Mouse (Mus musculus): Measurements from ENCODE around the gene Gm20708. TPM values are rescaled to one million over a fixed set of nuclear protein-coding genes. Genes with fewer than 3 reads are reported as not detected.
"Not testable (repeated sequence)": the region's sequence is repeated elsewhere in the genome, so short reads cannot be mapped to it uniquely, and the experiment has no call there.

Gm20708 gene
- polyA plus RNA-seq, 2 experiments, result 0.08 to 0.28 TPM

GRCm38 (mm10) chr11:117830401-117830800 lies 20.9 kb downstream of the Gm20708 start:
- Histone ChIP-seq H3K27ac (peak overlapping the region; percentile 7), H3K27me3 (ENCODE audit: control insufficient read depth, insufficient read depth, low read length) (no peaks in the 10 kb centered on the region), H3K9ac (replicated peaks) (no peak overlapping the region), H3K36me3 (replicated peaks; ENCODE audit: control insufficient read depth, insufficient read depth, low read depth) (no peaks in the 10 kb centered on the region), H3K4me2 (ENCODE audit: low read depth) (no peak overlapping the region; the same call in 1 of the 2 replicates), H3K9me3 (ENCODE audit: control insufficient read depth, low read length) (no peaks in the 10 kb centered on the region), H3K4me1 (replicated peaks; ENCODE audit: control insufficient read depth in 2 of 2, insufficient read depth in 2 of 2, low read length in 1 of 2) (peaks cover 46 to 68% of the 10 kb centered on the region in 2 experiments), H3K4me3 (ENCODE audit: insufficient read depth in 1 of 2, low read depth in 2 of 2, low read length in 2 of 2) (no peak overlapping the region)
- no peak for TF ChIP-seq CTCF (IDR thresholded peaks at IDR 0.05; ENCODE audit: low read depth)
- TF ChIP-seq EP300 (IDR thresholded peaks at IDR 0.05; ENCODE audit: low read depth), result 0 out of 2 replicates have a peak, but pooled peaks have one; percentile 38
- WGBS (ENCODE audit: insufficient replicate concordance), result 47% methylated on average over 9 of the region's 9 CpGs
- no peak for DNase-seq (ENCODE audit: low read depth in 3 of 3, low spot score in 3 of 3)
- no peak for ATAC-seq (ENCODE audit: insufficient read depth)

GRCm38 (mm10) chr11:117832086-117832969 lies 22.9 kb downstream of the Gm20708 start:
- DNase-seq (ENCODE audit: low read depth in 3 of 3, low spot score in 3 of 3) (peak; percentile 81 to 88 (median 81)), ATAC-seq (ENCODE audit: insufficient read depth) (peak; percentile 84)
- peak overlapping the region; percentile 60 for H3K9ac ChIP-seq (replicated peaks)
- peak overlapping the region; percentile 70 for H3K27ac ChIP-seq
- no peak; the same call in 1 of the 2 replicates for TF ChIP-seq EP300 (IDR thresholded peaks at IDR 0.05; ENCODE audit: low read depth)
- peak; percentile 98 for TF ChIP-seq CTCF (IDR thresholded peaks at IDR 0.05; ENCODE audit: low read depth)
- H3K4me3 ChIP-seq (ENCODE audit: insufficient read depth in 1 of 2, low read depth in 2 of 2, low read length in 2 of 2), result peak overlapping the region; percentile 60 to 61
- H3K4me2 ChIP-seq (ENCODE audit: low read depth), result peak overlapping the region; percentile 83
- H3K36me3 ChIP-seq (replicated peaks; ENCODE audit: control insufficient read depth, insufficient read depth, low read depth), result no peaks in the 10 kb centered on the region
- WGBS (ENCODE audit: insufficient replicate concordance), result 11% methylated on average over 28 of the region's 28 CpGs
- H3K9me3 ChIP-seq (ENCODE audit: control insufficient read depth, low read length), result no peaks in the 10 kb centered on the region
- H3K4me1 ChIP-seq (replicated peaks; ENCODE audit: control insufficient read depth in 2 of 2, insufficient read depth in 2 of 2, low read length in 1 of 2), result peaks cover 54 to 66% of the 10 kb centered on the region in 2 experiments
- H3K27me3 ChIP-seq (ENCODE audit: control insufficient read depth, insufficient read depth, low read length), result no peaks in the 10 kb centered on the region

- DNase-seq (ENCODE audit: low read depth in 3 of 3, low spot score in 3 of 3); H3K4me3 ChIP-seq (ENCODE audit: insufficient read depth in 1 of 2, low read depth in 2 of 2, low read length in 2 of 2); H3K9me3 ChIP-seq (ENCODE audit: control insufficient read depth, low read length); H3K4me2 ChIP-seq (ENCODE audit: low read depth); H3K27ac ChIP-seq; ATAC-seq (ENCODE audit: insufficient read depth); H3K36me3 ChIP-seq (replicated peaks; ENCODE audit: control insufficient read depth, insufficient read depth, low read depth); H3K27me3 ChIP-seq (ENCODE audit: control insufficient read depth, insufficient read depth, low read length); H3K9ac ChIP-seq (replicated peaks): not testable (repeated sequence)
- peaks cover 52 to 65% of the 10 kb centered on the region in 2 experiments for H3K4me1 ChIP-seq (replicated peaks; ENCODE audit: control insufficient read depth in 2 of 2, insufficient read depth in 2 of 2, low read length in 1 of 2)
- 81% methylated on average over 4 of the region's 6 CpGs for WGBS (ENCODE audit: insufficient replicate concordance)
Observed at GRCm38 (mm10) chr11:117833509-117833908, 24.0 kb downstream of the Gm20708 start.

GRCm38 (mm10) chr11:117834086-117834485 lies 24.6 kb downstream of the Gm20708 start:
- Histone ChIP-seq H3K4me1 (replicated peaks; ENCODE audit: control insufficient read depth in 2 of 2, insufficient read depth in 2 of 2, low read length in 1 of 2) (peaks cover 52 to 64% of the 10 kb centered on the region in 2 experiments), H3K9me3 (ENCODE audit: control insufficient read depth, low read length) (no peaks in the 10 kb centered on the region), H3K4me3 (ENCODE audit: insufficient read depth in 1 of 2, low read depth in 2 of 2, low read length in 2 of 2) (no peak overlapping the region), H3K9ac (replicated peaks) (no peak overlapping the region), H3K27ac (no peak overlapping the region), H3K27me3 (ENCODE audit: control insufficient read depth, insufficient read depth, low read length) (no peaks in the 10 kb centered on the region), H3K36me3 (replicated peaks; ENCODE audit: control insufficient read depth, insufficient read depth, low read depth) (no peaks in the 10 kb centered on the region), H3K4me2 (ENCODE audit: low read depth) (no peak overlapping the region)
- TF ChIP-seq CTCF (IDR thresholded peaks at IDR 0.05; ENCODE audit: low read depth) (no peak), EP300 (IDR thresholded peaks at IDR 0.05; ENCODE audit: low read depth) (no peak)
- ATAC-seq (ENCODE audit: insufficient read depth), result no peak
- 78% methylated on average over 8 of the region's 8 CpGs for WGBS (ENCODE audit: insufficient replicate concordance)
- no peak for DNase-seq (ENCODE audit: low read depth in 3 of 3, low spot score in 3 of 3)

- 27% methylated on average over 13 of the region's 13 CpGs for WGBS (ENCODE audit: insufficient replicate concordance)
- ATAC-seq (ENCODE audit: insufficient read depth), result no peak
- Histone ChIP-seq H3K27ac (no peak overlapping the region), H3K9me3 (ENCODE audit: control insufficient read depth, low read length) (no peaks in the 10 kb centered on the region), H3K36me3 (replicated peaks; ENCODE audit: control insufficient read depth, insufficient read depth, low read depth) (no peaks in the 10 kb centered on the region), H3K9ac (replicated peaks) (0 out of 2 replicates have a peak overlapping the region, but pooled peaks have one; percentile 5), H3K4me1 (replicated peaks; ENCODE audit: control insufficient read depth in 2 of 2, insufficient read depth in 2 of 2, low read length in 1 of 2) (peaks cover 48 to 63% of the 10 kb centered on the region in 2 experiments), H3K4me2 (ENCODE audit: low read depth) (peak overlapping the region; percentile 46), H3K4me3 (ENCODE audit: insufficient read depth in 1 of 2, low read depth in 2 of 2, low read length in 2 of 2) (no peak overlapping the region), H3K27me3 (ENCODE audit: control insufficient read depth, insufficient read depth, low read length) (no peaks in the 10 kb centered on the region)
- DNase-seq (ENCODE audit: low read depth in 3 of 3, low spot score in 3 of 3), result peak; percentile 64 to 76 (median 70)
- no peak for TF ChIP-seq EP300 (IDR thresholded peaks at IDR 0.05; ENCODE audit: low read depth)
- no peak for TF ChIP-seq CTCF (IDR thresholded peaks at IDR 0.05; ENCODE audit: low read depth)
Observed at GRCm38 (mm10) chr11:117836306-117836705, 26.8 kb downstream of the Gm20708 start.
